Mouse (Mus musculus) heart, adult 2 months (tissue): ENCODE measurements around the gene Tas2r144.

Experiments used
- CTCF ChIP-seq: fragments of 200-600 bp; IDR thresholded peaks from 2 replicates; pipeline ENCODE4 v1.8.1; 2022; ENCODE audit warnings: antibody characterized with exemption, mild to moderate bottlenecking, moderate library complexity
- POLR2A ChIP-seq: fragments of 200-500 bp; IDR thresholded peaks from 2 replicates; pipeline ENCODE4 v1.6.1; 2011; ENCODE audit warnings: mild to moderate bottlenecking, low read depth, low read length, control low read depth; ENCODE audit not compliant: insufficient read depth

GRCm38 (mm10) chr6:42251791-42252190, 36.7 kb downstream of the Tas2r144 start:
- TF ChIP-seq CTCF (no peak), POLR2A (no peak)
